Mouse (Mus musculus): ENCODE results near the gene Dlx5. TPM values are rescaled to one million over a fixed set of nuclear protein-coding genes. Genes with fewer than 3 reads are reported as not detected.

Gene Dlx5
- total and polyA plus RNA-seq, 3 experiments: not detected

DNA sequence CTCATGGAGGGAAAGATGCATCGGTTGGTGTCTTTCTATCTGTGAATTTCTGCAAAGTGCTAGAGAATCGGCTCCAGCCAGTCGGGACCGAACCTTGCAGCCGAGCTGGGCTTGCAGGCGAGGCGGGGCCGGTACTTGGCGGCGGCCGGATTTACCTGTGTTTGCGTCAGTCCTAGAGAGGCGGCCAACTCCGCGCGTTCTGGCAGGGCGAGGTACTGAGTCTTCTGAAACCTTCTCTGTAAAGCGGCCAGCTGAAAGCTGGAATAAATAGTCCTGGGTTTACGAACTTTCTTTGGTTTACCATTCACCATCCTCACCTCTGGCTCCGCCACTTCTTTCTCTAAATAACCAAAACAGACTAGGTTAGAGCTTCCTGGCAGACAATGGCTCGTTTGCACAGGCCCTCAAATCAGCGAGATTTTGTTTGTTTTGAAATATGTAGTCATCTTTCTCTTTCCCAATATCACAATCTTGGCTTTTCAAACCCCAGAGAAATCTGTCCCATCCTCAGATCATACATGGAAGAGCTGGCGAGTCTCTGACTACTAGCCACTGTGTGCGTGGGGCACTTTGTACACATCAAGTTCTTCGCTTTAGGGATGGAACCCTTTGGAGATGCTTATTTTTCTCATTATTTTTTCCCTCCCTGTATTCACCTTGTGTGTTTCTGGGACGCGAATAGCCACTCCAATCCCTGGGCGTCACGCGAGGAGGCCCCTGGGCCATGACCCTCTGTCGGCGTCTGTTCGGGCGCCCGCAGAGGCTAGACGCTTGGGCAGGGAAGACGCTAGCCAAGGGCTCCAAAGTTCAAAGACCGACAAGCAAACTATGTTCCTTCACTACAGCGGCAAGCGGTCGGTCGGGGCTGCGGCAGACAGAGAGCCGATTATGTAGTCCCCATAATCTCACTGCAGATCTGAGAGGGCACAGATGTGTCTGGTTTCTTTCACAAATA lies 2.2 kb downstream of the Dlx5 start:
- Histone ChIP-seq H3K36me3 (ENCODE audit: control insufficient read depth in 1 of 2, insufficient read depth in 2 of 2, low read length in 2 of 2) (no peaks in the 10 kb centered on the region), H3K27ac (ENCODE audit: control insufficient read depth, low read depth, low read length) (no peak overlapping the region)
- TF ChIP-seq SMC3 (IDR thresholded peaks at IDR 0.05; ENCODE audit: low read depth, low read length) (no peak), ZNF384 (IDR thresholded peaks at IDR 0.05; ENCODE audit: low read depth, low read length) (no peak), ZMIZ1 (IDR thresholded peaks at IDR 0.05; ENCODE audit: low read depth, low read length) (no peak), ELF1 (IDR thresholded peaks at IDR 0.05; ENCODE audit: low read depth, low read length) (no peak), CHD1 (IDR thresholded peaks at IDR 0.05; ENCODE audit: low read depth, low read length) (no peak), RCOR1 (IDR thresholded peaks at IDR 0.05; ENCODE audit: low read depth, low read length) (no peak), TAL1 (IDR thresholded peaks at IDR 0.05; ENCODE audit: low read length) (no peak), E2F4 (IDR thresholded peaks at IDR 0.05; ENCODE audit: borderline replicate concordance, low read depth, low read length) (no peak), GABPA (IDR thresholded peaks at IDR 0.05; ENCODE audit: low read depth, low read length) (no peak), KAT2A (conservative IDR thresholded peaks at IDR 0.05; ENCODE audit: low read depth, low read length) (no peak), EP300 (IDR thresholded peaks at IDR 0.05; ENCODE audit: low read depth in 1 of 2, low read length in 2 of 2) (no peak), MEF2A (IDR thresholded peaks at IDR 0.05; ENCODE audit: extremely low read depth, insufficient replicate concordance, low read depth, low read length, poor library complexity, severe bottlenecking) (no peak), GATA1 (IDR thresholded peaks at IDR 0.05; ENCODE audit: low read depth, low read length) (no peak), MXI1 (IDR thresholded peaks at IDR 0.05; ENCODE audit: low read depth, low read length) (no peak), NRF1 (IDR thresholded peaks at IDR 0.05; ENCODE audit: insufficient read depth, low read depth, low read length, poor library complexity, severe bottlenecking) (no peak), ETS1 (IDR thresholded peaks at IDR 0.05; ENCODE audit: low read depth, low read length) (no peak), USF1 (IDR thresholded peaks at IDR 0.05; ENCODE audit: low read depth, low read length) (no peak)

DNA sequence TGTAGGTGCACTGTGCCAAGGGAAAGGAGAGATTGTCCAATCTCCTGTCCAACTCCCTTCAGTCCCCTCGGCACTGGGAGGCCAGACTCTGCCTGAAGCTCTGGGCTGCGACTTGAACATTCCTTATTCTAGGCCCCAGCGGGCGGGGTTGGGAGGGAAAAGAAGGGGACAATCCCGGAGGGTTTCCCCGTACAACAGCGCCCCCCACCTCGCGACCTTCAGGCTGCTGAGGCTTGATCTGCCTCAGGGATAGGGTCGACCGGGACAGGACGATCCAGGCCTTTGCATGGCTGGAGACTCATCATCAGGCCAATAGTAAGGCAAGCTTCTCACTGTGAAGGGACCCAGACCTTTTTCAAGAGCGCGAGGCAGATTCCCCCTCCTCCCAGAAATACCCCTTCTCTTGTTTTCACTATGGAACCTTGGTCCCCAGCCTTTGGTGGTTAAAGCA lies 3.0 kb downstream of the Dlx5 start:
- H3K36me3 ChIP-seq (ENCODE audit: control insufficient read depth in 1 of 2, insufficient read depth in 2 of 2, low read length in 2 of 2): no peaks in the 10 kb centered on the region
- H3K4me3 ChIP-seq (ENCODE audit: control insufficient read depth in 1 of 2, insufficient read depth in 1 of 2, low read depth in 2 of 2, low read length in 2 of 2): no peak overlapping the region
- no peak overlapping the region for H3K9ac ChIP-seq (ENCODE audit: control insufficient read depth, low read depth, low read length, poor library complexity, severe bottlenecking)
- TF ChIP-seq POLR2A (IDR thresholded peaks at IDR 0.05; ENCODE audit: control insufficient read depth in 1 of 2, insufficient read depth in 1 of 2, low read depth in 1 of 2, low read length in 2 of 2, poor library complexity in 1 of 2) (no peak), CTCF (IDR thresholded peaks at IDR 0.05 in 2 of 3, conservative IDR thresholded peaks at IDR 0.05 in 1 of 3; ENCODE audit: control insufficient read depth in 1 of 3, insufficient read depth in 1 of 3, low read depth in 2 of 3, low read length in 3 of 3, poor library complexity in 1 of 3, severe bottlenecking in 1 of 3) (no peak), POLR2AphosphoS5 (IDR thresholded peaks at IDR 0.05; ENCODE audit: borderline replicate concordance, low read depth, low read length) (no peak), MXI1 (IDR thresholded peaks at IDR 0.05; ENCODE audit: low read depth, low read length) (no peak), NRF1 (IDR thresholded peaks at IDR 0.05; ENCODE audit: insufficient read depth, low read depth, low read length, poor library complexity, severe bottlenecking) (no peak), USF1 (IDR thresholded peaks at IDR 0.05; ENCODE audit: low read depth, low read length) (no peak), TCF12 (IDR thresholded peaks at IDR 0.05; ENCODE audit: low read depth, low read length) (no peak), RAD21 (IDR thresholded peaks at IDR 0.05; ENCODE audit: low read depth, low read length) (no peak), RCOR1 (IDR thresholded peaks at IDR 0.05; ENCODE audit: low read depth, low read length) (no peak), MYC (IDR thresholded peaks at IDR 0.05; ENCODE audit: low read depth, low read length) (no peak), ZMIZ1 (IDR thresholded peaks at IDR 0.05; ENCODE audit: low read depth, low read length) (no peak), GATA1 (IDR thresholded peaks at IDR 0.05; ENCODE audit: low read depth, low read length) (no peak), USF2 (IDR thresholded peaks at IDR 0.05; ENCODE audit: borderline replicate concordance in 1 of 2, insufficient read depth in 1 of 2, low read depth in 1 of 2, low read length in 2 of 2) (no peak), MYB (IDR thresholded peaks at IDR 0.05; ENCODE audit: low read depth, low read length) (no peak), ZNF384 (IDR thresholded peaks at IDR 0.05; ENCODE audit: low read depth, low read length) (no peak)
- H3K79me2 ChIP-seq (ENCODE audit: control insufficient read depth, insufficient read depth, low read length, poor library complexity): no peaks in the 10 kb centered on the region
- DNase-seq (ENCODE audit: low read depth, low spot score): no peak
- no peaks in the 10 kb centered on the region for H3K9me3 ChIP-seq (replicated peaks; ENCODE audit: insufficient read depth, low read length)
- no peaks in the 10 kb centered on the region for H3K4me1 ChIP-seq (ENCODE audit: control insufficient read depth in 1 of 2, insufficient read depth in 2 of 2, low read length in 2 of 2)
- no peak overlapping the region for H3K27ac ChIP-seq (ENCODE audit: control insufficient read depth, low read depth, low read length)
- no peaks in the 10 kb centered on the region for H3K27me3 ChIP-seq (ENCODE audit: control insufficient read depth in 1 of 2, insufficient read depth in 2 of 2, low read length in 2 of 2)

More for the DNA sequence above, 2.2 kb downstream of the Dlx5 start:
- no peaks in the 10 kb centered on the region for H3K4me1 ChIP-seq (ENCODE audit: control insufficient read depth in 1 of 2, insufficient read depth in 2 of 2, low read length in 2 of 2)
- no peaks in the 10 kb centered on the region for H3K27me3 ChIP-seq (ENCODE audit: control insufficient read depth in 1 of 2, insufficient read depth in 2 of 2, low read length in 2 of 2)
- no peak overlapping the region for H3K4me3 ChIP-seq (ENCODE audit: control insufficient read depth in 1 of 2, insufficient read depth in 1 of 2, low read depth in 2 of 2, low read length in 2 of 2)
- H3K9ac ChIP-seq (ENCODE audit: control insufficient read depth, low read depth, low read length, poor library complexity, severe bottlenecking): no peak overlapping the region
- no peak for DNase-seq (ENCODE audit: low read depth, low spot score)
- H3K79me2 ChIP-seq (ENCODE audit: control insufficient read depth, insufficient read depth, low read length, poor library complexity): no peaks in the 10 kb centered on the region
- H3K9me3 ChIP-seq (replicated peaks; ENCODE audit: insufficient read depth, low read length): no peaks in the 10 kb centered on the region

All from MEL (cell line).